ENCODE assay signal across 9 mouse cellular contexts in genomic region chr17:46454539-46454938, GRCm38 (mm10). TPM values are rescaled to one million over a fixed set of nuclear protein-coding genes. Genes with fewer than 3 reads are reported as not detected.
A peak's percentile ranks its signal among the peaks of the same experiment; 100 is the strongest.
DNase-seq lines count a peak whose midpoint lies in the region; ATAC-seq and TF ChIP-seq lines count a peak whose summit lies in the region.
"Had no signal": no experiment of that assay in that cellular context is flagged by ENCODE, and none has a peak within 500 bp of the region (broad histone marks: within the 10 kb centered on the region; RNA-seq: fewer than 3 reads in every experiment).

No protein-coding gene starts in this region.

- no peak for DNase-seq in kidney, adult 2 months
- DNase-seq in ovary, postnatal 10 days (ENCODE audit: low spot score): no peak
- DNase-seq in gastrocnemius, postnatal 4 days (ENCODE audit: low spot score in 2 of 2): no peak
- no peak for DNase-seq in ovary, postnatal 36 days (ENCODE audit: low spot score)
- DNase-seq: cerebellum, adult 9-11 months had no signal

- no peak for ATAC-seq in kidney, embryonic 16.5 days (ENCODE audit: low FRiP score, low TSS enrichment)
- no peak for ATAC-seq in embryonic facial prominence, embryonic 15.5 days (ENCODE audit: insufficient number of reproducible peaks, low FRiP score, low TSS enrichment, low read depth)
- no peak for ATAC-seq in intestine, postnatal 0 days
- peak; percentile 30; the same call in 1 of the 2 replicates for ATAC-seq in neural tube, embryonic 12.5 days (ENCODE audit: low FRiP score, low read depth)

- H3K4me1 ChIP-seq in kidney, embryonic 16.5 days (ENCODE audit: insufficient read depth, low read length): peaks cover 26% of the 10 kb centered on the region
- H3K4me1 ChIP-seq in kidney, adult 2 months (ENCODE audit: control insufficient read depth, insufficient read depth, low read length): peaks cover 8% of the 10 kb centered on the region; the same call in 1 of the 2 replicates
- H3K4me1 ChIP-seq in embryonic facial prominence, embryonic 15.5 days: peaks cover 30% of the 10 kb centered on the region
- H3K4me1 ChIP-seq in intestine, postnatal 0 days (replicated peaks; ENCODE audit: control insufficient read depth, insufficient read depth, low read length): 0 out of 2 replicates have a peak, but pooled peaks cover 5% of the 10 kb centered on the region
- peaks cover 39% of the 10 kb centered on the region for H3K4me1 ChIP-seq in neural tube, embryonic 12.5 days

- H3K9me3 ChIP-seq in kidney, embryonic 16.5 days (ENCODE audit: low read length): no peaks in the 10 kb centered on the region
- H3K9me3 ChIP-seq in embryonic facial prominence, embryonic 15.5 days (replicated peaks): no peaks in the 10 kb centered on the region
- no peaks in the 10 kb centered on the region for H3K9me3 ChIP-seq in intestine, postnatal 0 days (ENCODE audit: control insufficient read depth)
- no peaks in the 10 kb centered on the region for H3K9me3 ChIP-seq in neural tube, embryonic 12.5 days

- H3K27ac ChIP-seq in kidney, embryonic 16.5 days (ENCODE audit: low read length): no peak overlapping the region
- H3K27ac ChIP-seq in kidney, adult 2 months (ENCODE audit: insufficient read depth, low read depth, low read length): no peak overlapping the region
- no peak overlapping the region for H3K27ac ChIP-seq in embryonic facial prominence, embryonic 15.5 days (replicated peaks)
- no peak overlapping the region for H3K27ac ChIP-seq in intestine, postnatal 0 days (ENCODE audit: low read depth, low read length)
- H3K27ac ChIP-seq in neural tube, embryonic 12.5 days: no peak overlapping the region

- no peak for TF ChIP-seq POLR2A in kidney, adult 2 months (IDR thresholded peaks at IDR 0.05; ENCODE audit: low read depth, low read length)

- peak overlapping the region; percentile 64 for H3K4me2 ChIP-seq in kidney, embryonic 16.5 days (replicated peaks; ENCODE audit: low read depth, low read length)
- peak overlapping the region; percentile 90 for H3K4me2 ChIP-seq in embryonic facial prominence, embryonic 15.5 days (replicated peaks)
- peak overlapping the region; percentile 68 for H3K4me2 ChIP-seq in intestine, postnatal 0 days (replicated peaks; ENCODE audit: low read depth)
- H3K4me2 ChIP-seq in neural tube, embryonic 12.5 days (replicated peaks): peak overlapping the region; percentile 72

- no peak overlapping the region for H3K9ac ChIP-seq in kidney, embryonic 16.5 days (replicated peaks; ENCODE audit: low read length)
- no peak overlapping the region for H3K9ac ChIP-seq in embryonic facial prominence, embryonic 15.5 days
- no peak overlapping the region for H3K9ac ChIP-seq in intestine, postnatal 0 days (ENCODE audit: low read depth, low read length)
- peak overlapping the region; percentile 56; the same call in 1 of the 2 replicates for H3K9ac ChIP-seq in neural tube, embryonic 12.5 days

- TF ChIP-seq CTCF in kidney, adult 2 months (conservative IDR thresholded peaks at IDR 0.05; ENCODE audit: insufficient read depth, insufficient read length, low read depth, low read length): no peak
- TF ChIP-seq CTCF in intestine, postnatal 0 days (IDR thresholded peaks at IDR 0.05; ENCODE audit: low read depth): no peak

- no peaks in the 10 kb centered on the region for H3K36me3 ChIP-seq in kidney, embryonic 16.5 days (ENCODE audit: insufficient read depth, low read length)
- H3K36me3 ChIP-seq in kidney, adult 2 months (ENCODE audit: control insufficient read depth, insufficient read depth, low read length): no peaks in the 10 kb centered on the region
- no peaks in the 10 kb centered on the region for H3K36me3 ChIP-seq in embryonic facial prominence, embryonic 15.5 days
- H3K36me3 ChIP-seq in intestine, postnatal 0 days (ENCODE audit: control insufficient read depth, insufficient read depth): no peaks in the 10 kb centered on the region
- peaks cover 4% of the 10 kb centered on the region; the same call in 1 of the 2 replicates for H3K36me3 ChIP-seq in neural tube, embryonic 12.5 days

- H3K4me3 ChIP-seq in kidney, embryonic 16.5 days (ENCODE audit: low read length): peak overlapping the region; percentile 39
- H3K4me3 ChIP-seq in kidney, adult 2 months (ENCODE audit: insufficient read depth, low read depth, low read length): no peak overlapping the region
- H3K4me3 ChIP-seq in embryonic facial prominence, embryonic 15.5 days (replicated peaks): peak overlapping the region; percentile 45
- peak overlapping the region; percentile 39 for H3K4me3 ChIP-seq in intestine, postnatal 0 days (ENCODE audit: low read depth, low read length)
- peak overlapping the region; percentile 29 for H3K4me3 ChIP-seq in neural tube, embryonic 12.5 days

- peaks cover 63% of the 10 kb centered on the region for H3K27me3 ChIP-seq in kidney, embryonic 16.5 days (ENCODE audit: insufficient read depth, low read length)
- H3K27me3 ChIP-seq in kidney, adult 2 months (replicated peaks; ENCODE audit: control insufficient read depth, insufficient read depth, low read length): no peaks in the 10 kb centered on the region
- peaks cover 69% of the 10 kb centered on the region for H3K27me3 ChIP-seq in embryonic facial prominence, embryonic 15.5 days
- peaks cover 55% of the 10 kb centered on the region for H3K27me3 ChIP-seq in intestine, postnatal 0 days (replicated peaks; ENCODE audit: control insufficient read depth, insufficient read depth, low read length)
- H3K27me3 ChIP-seq in neural tube, embryonic 12.5 days (replicated peaks): peaks cover 46% of the 10 kb centered on the region

- under 1% methylated on average over 9 of the region's 9 CpGs for WGBS in kidney, embryonic 16.5 days
- WGBS in kidney, adult 2 months: 6% methylated on average over 9 of the region's 9 CpGs
- WGBS in embryonic facial prominence, embryonic 15.5 days: 2% methylated on average over 9 of the region's 9 CpGs
- 3% methylated on average over 9 of the region's 9 CpGs for WGBS in intestine, postnatal 0 days
- WGBS in neural tube, embryonic 12.5 days: 3% methylated on average over 9 of the region's 9 CpGs

RNA-seq across cellular contexts. Expression of gene Slc22a7, which starts 16.3 kb away (rescaled TPM):
- polyA plus RNA-seq in kidney, embryonic 16.5 days (2015; fragmentation: Nextera tagmentation; extraction: Ambion mirVana): 0.15 and 0.32 TPM in 2 replicates
- polyA plus RNA-seq in kidney, adult 2 months (2012; rRNA removed): 164 and 283 TPM in 2 replicates
- 0.15 TPM in 1 of 2 replicates, not detected in the other for polyA plus RNA-seq in embryonic facial prominence, embryonic 15.5 days (2015; fragmentation: Nextera tagmentation; extraction: Ambion mirVana)
- not detected in 2 replicates for polyA plus RNA-seq in intestine, postnatal 0 days (2015; fragmentation: Nextera tagmentation; extraction: Ambion mirVana)
- polyA plus RNA-seq in neural tube, embryonic 12.5 days (2016; fragmentation: Nextera tagmentation; extraction: Ambion mirVana): not detected in 2 replicates
- under 1 TPM in 1 of 2 experiments, not detected in 1; 0.21 TPM for total RNA-seq in gastrocnemius, postnatal 4 days (2021)

RNA-seq across cellular contexts. Expression of gene Crip3, which starts 25.8 kb away (rescaled TPM):
- 0.54 and 0.68 TPM in 2 replicates for polyA plus RNA-seq in kidney, embryonic 16.5 days (2015; fragmentation: Nextera tagmentation; extraction: Ambion mirVana)
- polyA plus RNA-seq in kidney, adult 2 months (2012; rRNA removed): 2.9 and 3.7 TPM in 2 replicates
- polyA plus RNA-seq in embryonic facial prominence, embryonic 15.5 days (2015; fragmentation: Nextera tagmentation; extraction: Ambion mirVana): 3.5 and 3.6 TPM in 2 replicates
- polyA plus RNA-seq in intestine, postnatal 0 days (2015; fragmentation: Nextera tagmentation; extraction: Ambion mirVana): 0.12 TPM in 1 of 2 replicates, not detected in the other
- 0.74 and 0.75 TPM in 2 replicates for polyA plus RNA-seq in neural tube, embryonic 12.5 days (2016; fragmentation: Nextera tagmentation; extraction: Ambion mirVana)
- total RNA-seq in gastrocnemius, postnatal 4 days (2021): 1 to 10 TPM; 3.7 to 4.8 TPM

RNA-seq across cellular contexts. Expression of gene Ttbk1, which starts 32.9 kb away (rescaled TPM):
- polyA plus RNA-seq in kidney, embryonic 16.5 days (2015; fragmentation: Nextera tagmentation; extraction: Ambion mirVana): 0.15 and 0.23 TPM in 2 replicates
- 1.4 and 1.6 TPM in 2 replicates for polyA plus RNA-seq in kidney, adult 2 months (2012; rRNA removed)
- 0.15 and 0.18 TPM in 2 replicates for polyA plus RNA-seq in embryonic facial prominence, embryonic 15.5 days (2015; fragmentation: Nextera tagmentation; extraction: Ambion mirVana)
- 0.09 and 0.16 TPM in 2 replicates for polyA plus RNA-seq in intestine, postnatal 0 days (2015; fragmentation: Nextera tagmentation; extraction: Ambion mirVana)
- polyA plus RNA-seq in neural tube, embryonic 12.5 days (2016; fragmentation: Nextera tagmentation; extraction: Ambion mirVana): 6.2 and 7.1 TPM in 2 replicates
- 1 to 10 TPM in 1 of 2 experiments, under 1 TPM in 1; 0.60 to 1.2 TPM for total RNA-seq in gastrocnemius, postnatal 4 days (2021)

RNA-seq across cellular contexts. Expression of gene Dnph1, which starts 42.0 kb away (rescaled TPM):
- 56.5 and 60.3 TPM in 2 replicates for polyA plus RNA-seq in kidney, embryonic 16.5 days (2015; fragmentation: Nextera tagmentation; extraction: Ambion mirVana)
- polyA plus RNA-seq in kidney, adult 2 months (2012; rRNA removed): 20.7 and 22.8 TPM in 2 replicates
- polyA plus RNA-seq in embryonic facial prominence, embryonic 15.5 days (2015; fragmentation: Nextera tagmentation; extraction: Ambion mirVana): 40.4 and 41.0 TPM in 2 replicates
- 10.9 and 11.1 TPM in 2 replicates for polyA plus RNA-seq in intestine, postnatal 0 days (2015; fragmentation: Nextera tagmentation; extraction: Ambion mirVana)
- 40.5 and 42.3 TPM in 2 replicates for polyA plus RNA-seq in neural tube, embryonic 12.5 days (2016; fragmentation: Nextera tagmentation; extraction: Ambion mirVana)
- total RNA-seq in gastrocnemius, postnatal 4 days (2021): 1 to 10 TPM; 3.6 to 5.2 TPM

Comparison
In these comparisons a context has a peak if more than half of its experiments do, and no peak if none do; other contexts are left out.
1. RNA of gene Slc22a7, which starts 16.3 kb away (polyA plus RNA-seq): 164 to 283 TPM in kidney, adult 2 months; 0.15 to 0.32 TPM in kidney, embryonic 16.5 days, 0.15 TPM in embryonic facial prominence, embryonic 15.5 days, not detected in neural tube, embryonic 12.5 days and not detected in intestine, postnatal 0 days; every median in the first group is over 100 times any median in the second.
2. Peak in every context shown above with its lines, with median percentiles within 50 percentile points of each other: H3K4me2 ChIP-seq.